Mouse (Mus musculus): ENCODE measurements around the gene Vps37d. TPM values are rescaled to one million over a fixed set of nuclear protein-coding genes. Genes with fewer than 3 reads are reported as not detected.

Gene Vps37d
- polyA plus RNA-seq, 1 experiment from 2014 or later, result 3.3 TPM

DNA sequence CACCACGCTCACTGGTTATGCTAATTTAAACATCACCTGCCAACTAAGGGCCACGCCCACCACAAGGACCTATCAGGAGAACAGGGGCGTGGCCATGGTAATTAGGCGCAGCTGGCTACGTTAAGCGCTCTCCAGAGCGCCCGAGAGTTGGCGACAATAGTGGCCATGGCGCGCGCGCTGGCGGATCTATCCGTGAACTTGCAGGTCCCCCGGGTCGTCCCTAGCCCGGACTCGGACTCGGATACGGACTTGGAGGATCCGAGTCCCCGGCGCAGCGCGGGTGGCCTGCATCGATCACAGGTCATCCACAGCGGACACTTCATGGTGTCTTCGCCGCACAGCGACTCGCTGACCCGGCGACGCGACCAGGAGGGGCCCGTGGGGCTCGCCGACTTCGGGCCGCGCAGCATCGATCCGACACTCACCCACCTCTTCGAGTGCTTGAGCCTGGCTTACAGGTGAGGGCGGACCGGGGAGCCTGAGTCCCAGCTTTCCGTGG lies 28.7 kb upstream of the Vps37d start:
- H3K4me3 ChIP-seq (ENCODE audit: low read depth, low read length), result peak overlapping the region; percentile 47
- no peak overlapping the region for H3K27ac ChIP-seq (replicated peaks)
- H3K27me3 ChIP-seq (ENCODE audit: control insufficient read depth, insufficient read depth, low read length), result no peaks in the 10 kb centered on the region; the same call in 1 of the 2 replicates
- peak overlapping the region; percentile 62 for H3K9ac ChIP-seq (ENCODE audit: low read length)
- no peak for TF ChIP-seq CTCF (IDR thresholded peaks at IDR 0.05; ENCODE audit: low read depth)
- TF ChIP-seq EP300 (optimal IDR thresholded peaks at IDR 0.05), result no peak
- H3K4me1 ChIP-seq (replicated peaks; ENCODE audit: control insufficient read depth, insufficient read depth), result no peaks in the 10 kb centered on the region
- WGBS, result 1% methylated on average over 47 of the region's 48 CpGs
- DNase-seq (ENCODE audit: low spot score) (peak; percentile 89), ATAC-seq (ENCODE audit: low FRiP score, low TSS enrichment) (peak; percentile 83)
- H3K36me3 ChIP-seq (ENCODE audit: control insufficient read depth, insufficient read depth, low read length), result no peaks in the 10 kb centered on the region
- H3K4me2 ChIP-seq (replicated peaks; ENCODE audit: low read depth), result peak overlapping the region; percentile 85
- no peaks in the 10 kb centered on the region for H3K9me3 ChIP-seq (ENCODE audit: control insufficient read depth, low read length)

DNA sequence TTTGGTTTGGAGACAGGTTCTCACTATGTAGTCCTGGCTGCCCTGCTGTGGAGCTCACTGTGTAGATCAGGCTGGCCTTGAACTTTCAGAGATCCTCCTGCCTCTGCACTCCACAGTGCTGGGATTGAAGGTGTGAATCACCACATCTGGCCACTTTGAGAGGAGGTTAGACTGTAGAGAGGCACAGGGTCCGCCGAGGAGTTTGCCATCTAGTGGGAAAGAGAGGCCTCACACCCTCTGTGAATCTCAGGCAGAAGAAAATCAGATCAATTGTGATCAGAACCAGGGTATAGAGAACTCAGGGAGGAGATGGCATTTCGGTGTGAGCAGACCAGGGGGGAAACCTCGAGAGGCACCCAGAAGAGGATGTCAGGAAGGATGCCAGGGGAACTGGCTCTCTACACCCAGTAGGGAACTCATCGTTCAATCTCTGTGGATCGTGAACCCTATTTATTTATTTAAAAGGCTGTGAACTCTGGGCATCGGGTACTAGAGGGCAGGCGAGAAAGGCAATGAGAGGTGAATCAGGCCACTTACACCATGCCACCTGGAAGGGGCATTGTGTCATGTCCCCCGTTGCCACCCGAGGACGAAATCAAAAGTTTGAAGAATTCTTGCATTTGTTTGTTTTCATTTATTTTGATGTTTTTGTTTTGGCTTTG lies 26.1 kb upstream of the Vps37d start:
- no peak overlapping the region for H3K4me2 ChIP-seq (replicated peaks; ENCODE audit: low read depth)
- H3K9me3 ChIP-seq (ENCODE audit: control insufficient read depth, low read length), result no peaks in the 10 kb centered on the region
- no peaks in the 10 kb centered on the region for H3K4me1 ChIP-seq (replicated peaks; ENCODE audit: control insufficient read depth, insufficient read depth)
- WGBS, result 61% methylated on average over 11 of the region's 11 CpGs
- H3K27me3 ChIP-seq (ENCODE audit: control insufficient read depth, insufficient read depth, low read length), result no peaks in the 10 kb centered on the region; the same call in 1 of the 2 replicates
- no peaks in the 10 kb centered on the region for H3K36me3 ChIP-seq (ENCODE audit: control insufficient read depth, insufficient read depth, low read length)
- DNase-seq (ENCODE audit: low spot score) (no peak), ATAC-seq (ENCODE audit: low FRiP score, low TSS enrichment) (no peak)
- no peak overlapping the region for H3K27ac ChIP-seq (replicated peaks)
- no peak overlapping the region for H3K9ac ChIP-seq (ENCODE audit: low read length)
- no peak overlapping the region for H3K4me3 ChIP-seq (ENCODE audit: low read depth, low read length)
- peak; percentile 70 for TF ChIP-seq CTCF (IDR thresholded peaks at IDR 0.05; ENCODE audit: low read depth)
- no peak for TF ChIP-seq EP300 (optimal IDR thresholded peaks at IDR 0.05)

DNA sequence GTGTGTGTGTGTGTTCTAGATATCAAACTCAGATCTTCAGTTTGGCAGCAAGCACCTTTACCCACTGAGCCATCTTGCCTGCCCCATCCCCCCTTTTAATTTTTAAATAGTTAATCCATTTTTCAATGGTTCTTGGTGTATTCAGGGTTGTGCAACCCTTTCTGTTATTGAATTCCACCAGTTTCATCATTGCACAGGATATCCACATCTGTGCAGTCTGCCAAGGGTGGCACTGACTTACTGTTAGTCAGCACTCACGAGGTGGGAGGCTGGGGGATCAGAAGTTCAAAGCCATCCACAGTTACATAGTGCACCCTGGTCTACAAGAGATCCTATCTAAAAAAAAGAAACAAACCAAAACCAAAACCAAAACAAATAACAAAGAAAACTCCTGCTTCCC lies 22.9 kb upstream of the Vps37d start:
- no peaks in the 10 kb centered on the region for H3K4me1 ChIP-seq (replicated peaks; ENCODE audit: control insufficient read depth, insufficient read depth)
- DNase-seq (ENCODE audit: low spot score) (no peak), ATAC-seq (ENCODE audit: low FRiP score, low TSS enrichment) (no peak)
- no peak overlapping the region for H3K9ac ChIP-seq (ENCODE audit: low read length)
- no peaks in the 10 kb centered on the region for H3K9me3 ChIP-seq (ENCODE audit: control insufficient read depth, low read length)
- H3K4me3 ChIP-seq (ENCODE audit: low read depth, low read length), result no peak overlapping the region
- H3K27me3 ChIP-seq (ENCODE audit: control insufficient read depth, insufficient read depth, low read length), result no peaks in the 10 kb centered on the region
- no peak overlapping the region for H3K27ac ChIP-seq (replicated peaks)
- no peak for TF ChIP-seq EP300 (optimal IDR thresholded peaks at IDR 0.05)
- TF ChIP-seq CTCF (IDR thresholded peaks at IDR 0.05; ENCODE audit: low read depth), result no peak
- no peaks in the 10 kb centered on the region for H3K36me3 ChIP-seq (ENCODE audit: control insufficient read depth, insufficient read depth, low read length)
- 47% methylated on average over 1 of the region's 1 CpGs for WGBS
- H3K4me2 ChIP-seq (replicated peaks; ENCODE audit: low read depth), result no peak overlapping the region

DNA sequence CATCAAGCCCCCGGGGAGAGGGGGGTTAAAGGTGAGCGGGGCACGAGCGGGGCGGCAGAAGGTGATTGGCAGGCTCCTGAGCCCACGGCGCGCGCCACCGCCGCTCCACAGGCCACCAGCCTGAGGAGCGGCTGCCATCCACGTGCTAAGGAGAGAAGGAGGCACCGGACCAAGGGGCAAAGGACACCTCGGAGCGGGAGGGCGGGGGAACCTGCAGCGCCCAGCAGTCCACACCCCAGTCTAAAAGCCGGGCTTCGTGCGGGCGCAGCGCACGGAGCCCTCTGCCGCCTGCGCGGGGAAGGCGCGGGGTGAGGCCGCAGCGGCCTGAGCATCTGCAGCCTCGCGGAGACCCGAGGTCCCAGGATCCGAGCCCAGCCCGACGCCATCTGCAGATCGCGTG lies 11.6 kb upstream of the Vps37d start, which contains the start of gene Mlxipl:
TSS of gene Mlxipl (plus strand) at position 238 of the 400 bp plus-strand sequence.
- WGBS, result 3% methylated on average over 39 of the region's 39 CpGs
- no peak within 1 kb of the TSS for H3K27ac ChIP-seq (replicated peaks)
- H3K4me3 ChIP-seq (ENCODE audit: low read depth, low read length), result no peak within 1 kb of the TSS
- no peaks in the 10 kb centered on the region for H3K4me1 ChIP-seq (replicated peaks; ENCODE audit: control insufficient read depth, insufficient read depth)
- no peaks in the 10 kb centered on the region; the same call in 1 of the 2 replicates for H3K27me3 ChIP-seq (ENCODE audit: control insufficient read depth, insufficient read depth, low read length)
- no peaks in the 10 kb centered on the region for H3K9me3 ChIP-seq (ENCODE audit: control insufficient read depth, low read length)
- H3K36me3 ChIP-seq (ENCODE audit: control insufficient read depth, insufficient read depth, low read length), result no peaks in the 10 kb centered on the region
- peak; percentile 53 for DNase-seq (ENCODE audit: low spot score)
- peak; percentile 35; the same call in 1 of the 2 replicates for TF ChIP-seq CTCF (IDR thresholded peaks at IDR 0.05; ENCODE audit: low read depth)
- TF ChIP-seq EP300 (optimal IDR thresholded peaks at IDR 0.05), result no peak
- ATAC-seq (ENCODE audit: low FRiP score, low TSS enrichment), result peak; percentile 78
- 0 out of 2 replicates have a peak within 1 kb of the TSS, but pooled peaks have one; percentile 31 for H3K9ac ChIP-seq (ENCODE audit: low read length)
- peak within 1 kb of the TSS; percentile 20; the same call in 1 of the 2 replicates for H3K4me2 ChIP-seq (replicated peaks; ENCODE audit: low read depth)

DNA sequence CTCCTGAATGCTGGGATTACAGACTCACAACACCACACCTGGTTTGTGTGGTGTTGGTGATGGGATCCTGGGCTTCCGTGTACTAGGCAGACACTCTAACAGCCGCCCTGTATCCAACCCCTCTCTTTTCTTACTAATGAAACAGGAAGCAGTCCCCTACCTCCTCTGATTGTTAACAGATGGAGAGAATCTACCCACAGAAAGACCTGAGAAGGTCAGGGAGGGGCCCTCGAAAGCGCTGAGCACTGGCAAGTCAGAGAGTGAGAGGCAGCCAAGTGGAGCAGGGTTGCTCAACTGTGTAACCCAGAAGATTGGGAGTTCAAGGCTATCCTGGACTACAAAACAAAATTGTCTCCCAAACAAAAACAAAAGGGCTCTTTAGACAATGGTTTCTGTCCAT lies 8.8 kb upstream of the Vps37d start:
- 44% methylated on average over 4 of the region's 4 CpGs for WGBS
- TF ChIP-seq CTCF (IDR thresholded peaks at IDR 0.05; ENCODE audit: low read depth) (no peak), EP300 (optimal IDR thresholded peaks at IDR 0.05) (no peak)
- Histone ChIP-seq H3K9ac (ENCODE audit: low read length) (no peak overlapping the region), H3K27ac (replicated peaks) (no peak overlapping the region), H3K27me3 (ENCODE audit: control insufficient read depth, insufficient read depth, low read length) (no peaks in the 10 kb centered on the region; the same call in 1 of the 2 replicates), H3K4me1 (replicated peaks; ENCODE audit: control insufficient read depth, insufficient read depth) (no peaks in the 10 kb centered on the region), H3K4me3 (ENCODE audit: low read depth, low read length) (no peak overlapping the region), H3K9me3 (ENCODE audit: control insufficient read depth, low read length) (no peaks in the 10 kb centered on the region), H3K4me2 (replicated peaks; ENCODE audit: low read depth) (no peak overlapping the region), H3K36me3 (ENCODE audit: control insufficient read depth, insufficient read depth, low read length) (no peaks in the 10 kb centered on the region)
- ATAC-seq (ENCODE audit: low FRiP score, low TSS enrichment), result no peak
- no peak for DNase-seq (ENCODE audit: low spot score)

DNA sequence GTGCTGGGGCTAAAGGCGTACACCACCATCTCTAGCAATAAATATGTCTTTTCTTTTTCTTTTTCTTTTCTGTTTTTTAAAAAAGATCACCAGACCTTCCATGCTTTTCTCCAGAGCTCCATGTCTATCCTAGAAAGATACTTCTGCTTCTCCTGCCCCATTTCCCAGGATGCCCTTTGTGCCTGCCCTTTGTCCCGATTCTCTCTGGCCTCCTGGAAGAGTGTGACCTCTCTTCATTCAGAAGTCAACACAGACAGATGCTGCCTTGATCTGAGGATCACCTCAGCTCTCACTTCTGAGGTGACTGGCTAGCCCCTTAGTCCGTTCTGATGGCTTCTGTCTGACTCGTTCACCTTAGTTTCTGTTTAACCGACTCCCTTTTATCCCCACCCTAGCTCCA lies 2.5 kb upstream of the Vps37d start:
- Histone ChIP-seq H3K27me3 (ENCODE audit: control insufficient read depth, insufficient read depth, low read length) (no peaks in the 10 kb centered on the region), H3K27ac (replicated peaks) (no peak overlapping the region), H3K9me3 (ENCODE audit: control insufficient read depth, low read length) (no peaks in the 10 kb centered on the region), H3K36me3 (ENCODE audit: control insufficient read depth, insufficient read depth, low read length) (no peaks in the 10 kb centered on the region), H3K4me1 (replicated peaks; ENCODE audit: control insufficient read depth, insufficient read depth) (no peaks in the 10 kb centered on the region), H3K9ac (ENCODE audit: low read length) (no peak overlapping the region), H3K4me2 (replicated peaks; ENCODE audit: low read depth) (no peak overlapping the region), H3K4me3 (ENCODE audit: low read depth, low read length) (no peak overlapping the region)
- 77% methylated on average over 5 of the region's 5 CpGs for WGBS
- no peak for TF ChIP-seq CTCF (IDR thresholded peaks at IDR 0.05; ENCODE audit: low read depth)
- TF ChIP-seq EP300 (optimal IDR thresholded peaks at IDR 0.05), result no peak
- no peak for ATAC-seq (ENCODE audit: low FRiP score, low TSS enrichment)
- DNase-seq (ENCODE audit: low spot score), result no peak
